Mouse (Mus musculus): ENCODE measurements around the gene Rrp1b.

The Rrp1b gene

DNA sequence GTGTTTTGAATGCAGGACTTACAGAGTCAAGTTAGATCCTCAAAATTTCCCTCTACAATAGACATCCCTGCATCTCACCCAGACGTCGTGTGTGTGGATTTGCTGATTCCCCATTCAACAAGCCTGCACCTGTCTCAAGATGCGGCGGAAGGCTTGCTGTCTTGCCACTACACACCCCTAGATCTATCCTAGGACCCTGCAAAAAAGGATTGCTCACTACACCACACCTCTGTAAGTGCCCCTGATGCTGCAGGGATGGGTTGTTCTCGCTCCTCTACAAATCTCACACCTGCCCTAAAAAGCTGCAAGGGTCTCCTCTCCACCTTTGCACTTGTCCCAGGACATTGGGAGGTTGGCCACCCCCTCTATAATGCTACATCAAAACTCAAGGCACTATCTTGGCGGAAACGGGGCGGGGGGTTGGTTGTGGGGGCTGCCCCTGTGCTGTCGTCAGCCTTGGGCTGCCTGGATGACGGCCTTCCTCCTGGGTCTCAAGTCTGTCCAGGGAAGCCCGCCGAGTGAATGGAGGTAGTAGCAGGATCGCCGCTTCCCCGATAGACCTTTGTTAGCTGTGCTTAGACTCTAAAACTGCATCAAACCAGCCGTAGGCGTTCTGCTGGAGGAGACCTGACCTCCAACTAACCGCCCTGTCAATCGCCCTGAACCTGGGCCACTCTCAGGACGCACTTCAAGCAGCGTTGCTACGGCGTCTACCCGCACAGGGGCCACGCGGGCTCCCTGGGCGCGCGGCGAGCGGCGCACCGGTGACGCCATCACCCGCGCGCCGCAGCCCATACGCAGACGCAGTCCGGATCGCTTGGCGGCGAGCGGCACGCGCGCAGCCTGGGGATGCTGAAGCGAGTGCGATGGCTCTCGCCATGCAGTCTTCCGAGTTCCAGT is at the start of gene Rrp1b, which contains the start of gene Hsf2bp:
Gene Rrp1b, plus strand, starts transcription at position 492 of the 900 bp plus-strand sequence.
Gene Hsf2bp, minus strand, starts transcription at position 741 of the 900 bp plus-strand sequence.
- DNase-seq (ENCODE audit: extremely low read depth, insufficient read length, low spot score): peak; percentile 93

- DNase-seq (ENCODE audit: extremely low read depth, insufficient read length, low spot score): no peak
Measured at GRCm38 (mm10) chr17:31986915-31987314, 49.0 kb upstream of the Rrp1b start.

DNA sequence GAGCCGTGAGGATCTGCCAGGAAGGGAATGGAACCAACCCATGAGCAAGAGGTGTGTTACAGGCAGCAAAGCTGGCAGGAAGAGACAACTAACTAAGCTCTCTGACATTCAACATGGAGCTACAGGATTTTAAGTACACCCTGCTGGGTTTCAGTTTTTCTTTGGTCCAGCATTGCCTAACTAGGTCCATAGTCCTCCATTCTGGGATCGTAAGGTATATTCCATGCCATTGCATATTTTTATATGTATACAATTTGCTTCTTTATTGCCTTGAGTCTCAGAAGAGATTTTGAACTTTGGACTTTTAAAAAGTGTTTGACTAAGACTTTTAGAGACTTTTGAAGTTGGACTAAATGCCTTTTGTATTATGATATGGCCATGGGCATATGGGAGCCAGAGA is 46.9 kb upstream of the Rrp1b start:
- no peak for DNase-seq (ENCODE audit: extremely low read depth, insufficient read length, low spot score)

GRCm38 (mm10) chr17:31992004-31992403 is 43.9 kb upstream of the Rrp1b start:
- peak; percentile 74 for DNase-seq (ENCODE audit: extremely low read depth, insufficient read length, low spot score)

GRCm38 (mm10) chr17:31993354-31993753 is 42.5 kb upstream of the Rrp1b start:
- DNase-seq (ENCODE audit: extremely low read depth, insufficient read length, low spot score): no peak

- DNase-seq (ENCODE audit: extremely low read depth, insufficient read length, low spot score): peak; percentile 69
Measured at GRCm38 (mm10) chr17:31994132-31994531, 41.8 kb upstream of the Rrp1b start.

GRCm38 (mm10) chr17:31995784-31996183 is 40.1 kb upstream of the Rrp1b start:
- DNase-seq (ENCODE audit: extremely low read depth, insufficient read length, low spot score): no peak

GRCm38 (mm10) chr17:31996331-31996730 is 39.6 kb upstream of the Rrp1b start:
- no peak for DNase-seq (ENCODE audit: extremely low read depth, insufficient read length, low spot score)

DNA sequence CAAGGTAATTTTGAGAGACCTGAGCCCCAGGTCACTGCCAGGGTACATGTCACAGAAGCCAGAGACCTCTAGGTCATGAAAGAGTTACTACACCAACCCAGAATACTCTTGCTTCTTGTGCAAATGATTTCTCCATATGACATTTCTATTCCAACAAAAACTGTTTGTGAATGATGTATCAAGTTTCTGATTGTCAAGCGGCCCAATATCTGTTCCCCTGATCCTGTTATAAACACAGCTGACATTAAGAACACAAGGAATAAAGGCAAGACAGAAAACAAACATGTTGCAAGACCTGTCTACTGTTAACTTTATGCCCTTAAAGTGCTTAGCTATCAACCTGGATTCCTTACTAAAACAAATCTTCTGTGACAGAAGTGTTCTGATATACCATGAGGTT is 37.5 kb upstream of the Rrp1b start:
- DNase-seq (ENCODE audit: extremely low read depth, insufficient read length, low spot score): no peak

DNA sequence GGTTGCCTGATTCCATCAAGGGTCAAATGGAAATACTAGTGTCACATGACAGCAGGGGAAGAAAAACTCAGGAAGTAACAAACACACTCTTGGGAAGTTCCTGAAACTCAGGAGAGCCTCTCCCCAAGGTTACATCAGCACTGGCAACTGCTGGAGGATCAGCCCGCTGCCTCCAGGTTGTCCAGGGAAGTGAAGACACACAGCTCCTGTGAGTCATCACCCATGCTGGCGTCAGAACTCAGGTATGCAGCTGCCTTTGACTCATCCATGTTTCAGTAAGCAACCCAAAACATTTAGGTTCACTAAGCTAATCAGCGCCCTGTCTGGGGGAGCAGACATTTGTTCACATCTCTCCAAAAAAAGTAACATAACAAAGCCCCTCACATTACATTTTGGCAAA is 32.6 kb upstream of the Rrp1b start:
- peak; percentile 64 for DNase-seq (ENCODE audit: extremely low read depth, insufficient read length, low spot score)

- peak; percentile 37 for DNase-seq (ENCODE audit: extremely low read depth, insufficient read length, low spot score)
Measured at GRCm38 (mm10) chr17:32006800-32007199, 29.1 kb upstream of the Rrp1b start.

DNA sequence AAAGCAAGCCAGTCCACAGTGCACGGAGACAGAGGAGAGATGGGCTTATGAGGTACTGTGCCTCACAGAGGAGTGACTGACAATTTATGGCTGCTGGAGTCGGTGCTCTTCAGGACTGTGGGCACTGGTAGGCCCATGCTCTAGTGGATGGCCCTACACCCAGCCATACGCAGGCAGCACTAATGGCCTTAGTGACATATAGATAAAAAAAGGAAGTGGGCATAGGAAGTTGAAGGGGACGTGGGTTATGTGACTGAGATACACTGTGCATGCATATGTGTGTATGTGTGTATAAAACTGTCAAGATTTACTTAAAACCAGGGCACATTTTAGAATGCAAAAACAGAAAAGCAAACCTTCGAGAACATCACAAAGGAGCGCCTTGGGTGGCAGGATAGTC is 24.2 kb upstream of the Rrp1b start:
- DNase-seq (ENCODE audit: extremely low read depth, insufficient read length, low spot score): no peak

DNA sequence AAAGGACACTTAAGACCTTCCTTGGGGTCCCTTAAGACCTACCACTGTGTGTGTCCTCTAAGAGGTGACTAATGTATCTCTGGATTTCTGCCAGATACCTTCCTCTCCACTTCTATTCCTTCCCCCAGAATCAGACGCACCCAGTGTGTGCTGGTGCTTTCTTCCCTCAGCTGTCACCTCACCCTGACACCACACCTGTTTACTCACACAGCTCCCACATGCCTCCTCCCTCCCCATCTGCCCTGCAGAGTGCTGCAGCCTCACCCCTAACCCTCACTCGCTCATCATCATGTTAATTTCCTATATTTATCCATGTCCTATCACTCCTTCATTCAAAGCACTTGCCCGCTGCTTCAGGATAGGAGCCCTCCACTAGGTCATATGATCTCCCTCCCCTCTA is 23.6 kb upstream of the Rrp1b start:
- DNase-seq (ENCODE audit: extremely low read depth, insufficient read length, low spot score): no peak

DNA sequence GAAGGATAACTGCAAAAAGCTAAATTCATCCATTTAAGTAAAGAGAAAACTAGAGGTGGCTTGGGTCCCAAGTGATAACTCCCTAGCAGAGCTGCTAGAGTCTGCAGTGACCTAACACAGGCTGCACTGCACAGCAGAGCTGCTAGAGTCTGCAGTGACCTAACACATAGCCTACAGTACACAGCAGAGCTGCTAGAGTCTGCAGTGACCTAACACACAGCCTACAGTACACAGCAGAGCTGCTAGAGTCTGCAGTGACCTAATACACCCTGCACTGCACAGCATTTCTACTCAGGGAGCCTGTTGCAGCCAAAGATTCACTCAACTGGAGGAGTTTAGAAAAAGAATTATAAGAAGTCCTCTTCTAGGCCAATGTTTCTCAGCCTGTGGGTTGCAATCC is 22.2 kb upstream of the Rrp1b start:
- no peak for DNase-seq (ENCODE audit: extremely low read depth, insufficient read length, low spot score)

DNA sequence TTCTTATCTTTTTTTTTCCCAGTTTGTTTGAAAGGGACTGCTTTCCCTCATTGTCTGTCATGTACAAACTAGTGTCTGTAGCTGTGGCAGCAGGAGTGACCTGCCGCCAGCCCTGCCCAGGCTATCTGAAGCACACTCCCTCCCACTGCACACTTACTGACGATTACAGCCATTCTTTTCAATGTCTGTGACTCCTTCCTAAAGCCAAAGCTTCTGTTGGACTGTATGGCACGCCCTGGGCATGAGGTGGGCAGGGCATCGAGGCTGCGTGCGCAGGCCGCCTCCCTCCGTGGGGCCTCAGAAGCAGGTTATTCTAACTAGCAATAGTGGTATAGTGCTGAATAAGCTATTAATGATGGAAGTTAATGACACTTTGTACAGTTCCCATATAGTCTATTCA is 19.4 kb upstream of the Rrp1b start:
- DNase-seq (ENCODE audit: extremely low read depth, insufficient read length, low spot score): no peak

DNA sequence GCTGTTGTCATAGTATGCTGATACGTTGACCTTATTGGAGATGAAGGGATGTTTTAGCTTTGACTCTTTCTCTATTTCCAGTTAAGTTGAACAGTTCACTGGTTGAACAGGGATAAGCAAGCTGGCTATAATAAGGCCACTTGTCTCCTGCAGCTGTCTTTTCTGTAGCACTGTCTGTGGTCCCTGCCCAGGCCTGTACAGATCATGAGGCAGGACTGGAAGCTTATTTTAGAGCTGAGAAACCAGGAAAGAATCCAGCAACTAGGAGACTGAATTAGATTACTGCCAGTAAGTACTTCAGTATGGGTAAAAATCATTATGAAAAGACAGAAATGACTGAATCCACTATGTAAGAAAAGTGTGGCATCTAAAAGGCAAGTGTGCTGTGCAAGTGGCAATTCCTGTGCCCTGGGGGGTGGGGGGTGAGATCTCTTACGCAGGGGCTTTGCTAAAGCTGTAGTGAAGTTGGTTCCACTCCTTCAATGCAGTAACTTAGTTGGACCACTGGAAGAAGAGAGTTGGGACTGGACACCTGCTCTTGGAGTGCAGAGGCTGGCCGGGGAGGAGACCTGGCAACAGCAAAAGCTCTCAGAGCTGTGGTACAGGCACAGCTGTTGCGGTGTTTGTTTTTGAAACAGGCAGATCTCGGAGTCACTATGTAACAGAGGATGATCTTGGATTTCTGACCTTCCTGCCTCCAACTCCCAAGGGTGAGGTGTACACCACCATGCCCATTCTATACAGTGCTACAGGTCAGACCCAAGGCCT is 17.6 kb upstream of the Rrp1b start:
- DNase-seq (ENCODE audit: extremely low read depth, insufficient read length, low spot score): no peak

DNA sequence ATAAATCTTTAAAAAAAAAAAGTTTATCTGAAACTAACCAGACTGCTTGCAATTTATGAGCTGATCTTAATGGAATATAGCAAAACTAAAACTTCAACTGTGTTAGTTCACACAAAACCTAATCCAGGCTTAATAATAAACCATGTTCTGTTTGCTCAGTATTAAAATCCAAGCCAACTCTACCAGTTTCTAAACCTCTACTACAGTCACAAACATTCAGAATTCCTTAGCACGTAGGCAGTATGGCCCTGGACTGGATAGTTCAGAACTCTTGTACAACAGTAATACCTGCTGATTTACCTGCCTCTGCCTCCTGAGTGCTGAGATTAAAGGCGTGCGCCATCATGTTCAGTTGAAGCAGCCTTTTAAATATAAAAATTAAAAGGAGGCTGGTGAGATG is 13.9 kb upstream of the Rrp1b start:
- DNase-seq (ENCODE audit: extremely low read depth, insufficient read length, low spot score): no peak

DNA sequence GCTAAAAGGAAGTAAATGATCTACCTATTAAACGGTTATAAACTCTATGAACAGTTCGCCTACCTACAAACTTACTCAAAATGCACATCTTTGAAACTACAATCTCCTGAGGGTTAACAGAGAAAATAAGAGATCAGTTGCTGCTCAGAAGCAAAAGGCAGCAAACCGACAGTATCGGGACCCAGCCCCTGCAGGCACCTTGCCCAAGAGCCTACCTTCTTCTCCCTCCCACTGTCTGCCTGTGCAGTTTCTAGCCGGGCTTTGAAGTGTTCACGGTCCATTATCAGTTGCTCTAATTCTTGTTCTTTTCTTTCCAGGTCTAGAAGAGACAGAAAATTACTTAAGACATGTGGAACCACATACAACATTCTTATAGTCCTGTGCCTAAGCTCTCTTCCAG is 13.3 kb upstream of the Rrp1b start:
- DNase-seq (ENCODE audit: extremely low read depth, insufficient read length, low spot score): no peak

- DNase-seq (ENCODE audit: extremely low read depth, insufficient read length, low spot score): peak; percentile 55
Measured at GRCm38 (mm10) chr17:32023088-32023487, 12.8 kb upstream of the Rrp1b start.

GRCm38 (mm10) chr17:32024671-32025073 is 11.2 kb upstream of the Rrp1b start:
- no peak for DNase-seq (ENCODE audit: extremely low read depth, insufficient read length, low spot score)

- no peak for DNase-seq (ENCODE audit: extremely low read depth, insufficient read length, low spot score)
Measured at GRCm38 (mm10) chr17:32025386-32025785, 10.5 kb upstream of the Rrp1b start.

- DNase-seq (ENCODE audit: extremely low read depth, insufficient read length, low spot score): no peak
Measured at GRCm38 (mm10) chr17:32027666-32028065, 8.2 kb upstream of the Rrp1b start.

All from 3134 (cell line).